Mouse (Mus musculus): ENCODE data around the gene Atg16l2. TPM values are rescaled to one million over a fixed set of nuclear protein-coding genes. Genes with fewer than 3 reads are reported as not detected.

The Atg16l2 gene
- polyA plus RNA-seq, 1 experiment from 2014 or later, result 19.6 TPM

GRCm38 (mm10) chr7:101316591-101317001, 14.5 kb upstream of the Atg16l2 start:
- 33% methylated on average over 6 of the region's 6 CpGs for WGBS
- Histone ChIP-seq H3K27me3 (ENCODE audit: control insufficient read depth, insufficient read depth, low read depth, low read length) (no peaks in the 10 kb centered on the region; the same call in 1 of the 2 replicates), H3K27ac (ENCODE audit: low read length) (no peak overlapping the region; the same call in 1 of the 2 replicates), H3K9ac (ENCODE audit: low read length) (no peak overlapping the region), H3K4me1 (replicated peaks; ENCODE audit: control insufficient read depth, insufficient read depth, low read length) (peaks cover 9% of the 10 kb centered on the region), H3K4me2 (ENCODE audit: low read depth, low read length) (no peak overlapping the region), H3K36me3 (ENCODE audit: control insufficient read depth, insufficient read depth, low read length) (no peaks in the 10 kb centered on the region), H3K4me3 (ENCODE audit: low read length) (no peak overlapping the region), H3K9me3 (ENCODE audit: control insufficient read depth, low read length) (no peaks in the 10 kb centered on the region)
- peak; percentile 53 for ATAC-seq (ENCODE audit: low read depth)

GRCm38 (mm10) chr7:101315699-101316098, 13.6 kb upstream of the Atg16l2 start:
- Histone ChIP-seq H3K27me3 (ENCODE audit: control insufficient read depth, insufficient read depth, low read depth, low read length) (no peaks in the 10 kb centered on the region; the same call in 1 of the 2 replicates), H3K27ac (ENCODE audit: low read length) (no peak overlapping the region), H3K4me3 (ENCODE audit: low read length) (no peak overlapping the region), H3K36me3 (ENCODE audit: control insufficient read depth, insufficient read depth, low read length) (no peaks in the 10 kb centered on the region), H3K4me1 (replicated peaks; ENCODE audit: control insufficient read depth, insufficient read depth, low read length) (peaks cover 13% of the 10 kb centered on the region), H3K9me3 (ENCODE audit: control insufficient read depth, low read length) (no peaks in the 10 kb centered on the region), H3K4me2 (ENCODE audit: low read depth, low read length) (no peak overlapping the region), H3K9ac (ENCODE audit: low read length) (no peak overlapping the region)
- no peak for ATAC-seq (ENCODE audit: low read depth)

DNA sequence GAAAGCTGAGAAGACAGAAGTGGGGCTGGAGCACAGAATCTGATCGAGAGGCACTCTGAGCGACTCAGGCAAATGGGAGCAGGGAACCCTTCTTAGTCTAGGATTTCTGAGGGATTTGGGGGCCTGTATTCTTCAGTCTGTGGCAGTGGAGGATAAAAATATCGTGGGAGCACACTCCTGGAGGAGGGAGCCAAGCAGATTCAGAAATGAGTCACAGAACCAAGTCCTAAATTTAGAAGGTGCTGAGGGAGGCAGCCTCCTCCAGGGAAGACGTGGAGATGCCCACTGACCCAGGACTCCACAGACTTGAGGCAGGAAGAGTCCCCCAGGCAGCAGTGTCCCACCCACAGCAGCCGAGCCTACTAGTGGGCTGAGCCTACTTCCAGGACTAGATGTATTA, 12.3 kb upstream of the Atg16l2 start:
- Histone ChIP-seq H3K9me3 (ENCODE audit: control insufficient read depth, low read length) (no peaks in the 10 kb centered on the region), H3K36me3 (ENCODE audit: control insufficient read depth, insufficient read depth, low read length) (no peaks in the 10 kb centered on the region), H3K9ac (ENCODE audit: low read length) (no peak overlapping the region), H3K27ac (ENCODE audit: low read length) (no peak overlapping the region), H3K4me1 (replicated peaks; ENCODE audit: control insufficient read depth, insufficient read depth, low read length) (peaks cover 8% of the 10 kb centered on the region), H3K4me3 (ENCODE audit: low read length) (no peak overlapping the region), H3K27me3 (ENCODE audit: control insufficient read depth, insufficient read depth, low read depth, low read length) (no peaks in the 10 kb centered on the region), H3K4me2 (ENCODE audit: low read depth, low read length) (no peak overlapping the region)
- no peak for ATAC-seq (ENCODE audit: low read depth)
- WGBS, result 54% methylated on average over 5 of the region's 5 CpGs

- Histone ChIP-seq H3K27ac (ENCODE audit: low read length) (no peak overlapping the region), H3K36me3 (ENCODE audit: control insufficient read depth, insufficient read depth, low read length) (no peaks in the 10 kb centered on the region), H3K9ac (ENCODE audit: low read length) (no peak overlapping the region), H3K4me3 (ENCODE audit: low read length) (no peak overlapping the region), H3K9me3 (ENCODE audit: control insufficient read depth, low read length) (no peaks in the 10 kb centered on the region), H3K27me3 (ENCODE audit: control insufficient read depth, insufficient read depth, low read depth, low read length) (no peaks in the 10 kb centered on the region), H3K4me1 (replicated peaks; ENCODE audit: control insufficient read depth, insufficient read depth, low read length) (peaks cover 8% of the 10 kb centered on the region), H3K4me2 (ENCODE audit: low read depth, low read length) (no peak overlapping the region)
- ATAC-seq (ENCODE audit: low read depth), result no peak
- 57% methylated on average over 3 of the region's 3 CpGs for WGBS
Observed at GRCm38 (mm10) chr7:101313033-101313432, 11.0 kb upstream of the Atg16l2 start.

DNA sequence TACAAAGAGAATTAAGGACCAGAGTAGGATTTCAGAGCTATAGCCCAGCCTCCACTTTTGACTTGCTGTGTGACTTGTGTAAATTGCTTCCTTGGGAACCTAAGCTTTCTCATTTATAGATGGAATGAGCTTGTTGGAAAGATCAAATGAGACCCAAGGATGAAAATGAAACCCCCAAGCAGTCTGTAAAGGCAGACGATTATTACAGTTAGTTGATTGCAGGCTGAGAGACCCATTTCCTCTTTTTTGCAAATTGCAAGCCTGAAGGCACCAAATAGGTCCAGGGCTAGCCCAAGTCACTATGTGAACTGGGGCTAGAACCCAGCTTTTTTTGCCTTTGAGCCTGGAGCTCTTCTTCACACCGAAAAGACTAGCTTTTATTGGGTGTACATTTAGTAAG, 9.0 kb upstream of the Atg16l2 start:
- Histone ChIP-seq H3K4me3 (ENCODE audit: low read length) (peak overlapping the region; percentile 70), H3K9me3 (ENCODE audit: control insufficient read depth, low read length) (no peaks in the 10 kb centered on the region), H3K9ac (ENCODE audit: low read length) (peak overlapping the region; percentile 56), H3K4me2 (ENCODE audit: low read depth, low read length) (peak overlapping the region; percentile 55), H3K27me3 (ENCODE audit: control insufficient read depth, insufficient read depth, low read depth, low read length) (no peaks in the 10 kb centered on the region), H3K36me3 (ENCODE audit: control insufficient read depth, insufficient read depth, low read length) (no peaks in the 10 kb centered on the region), H3K27ac (ENCODE audit: low read length) (no peak overlapping the region), H3K4me1 (replicated peaks; ENCODE audit: control insufficient read depth, insufficient read depth, low read length) (peaks cover 8% of the 10 kb centered on the region)
- no peak for ATAC-seq (ENCODE audit: low read depth)
- WGBS, result 27% methylated on average over 2 of the region's 2 CpGs

GRCm38 (mm10) chr7:101310327-101311028, 8.4 kb upstream of the Atg16l2 start:
- H3K27ac ChIP-seq (ENCODE audit: low read length), result peak overlapping the region; percentile 100
- peak overlapping the region; percentile 70 for H3K4me3 ChIP-seq (ENCODE audit: low read length)
- peaks cover 8% of the 10 kb centered on the region for H3K4me1 ChIP-seq (replicated peaks; ENCODE audit: control insufficient read depth, insufficient read depth, low read length)
- no peaks in the 10 kb centered on the region for H3K36me3 ChIP-seq (ENCODE audit: control insufficient read depth, insufficient read depth, low read length)
- H3K9ac ChIP-seq (ENCODE audit: low read length), result peak overlapping the region; percentile 87
- ATAC-seq (ENCODE audit: low read depth), result peak; percentile 97
- H3K9me3 ChIP-seq (ENCODE audit: control insufficient read depth, low read length), result no peaks in the 10 kb centered on the region
- no peaks in the 10 kb centered on the region for H3K27me3 ChIP-seq (ENCODE audit: control insufficient read depth, insufficient read depth, low read depth, low read length)
- WGBS, result under 1% methylated on average over 43 of the region's 43 CpGs
- peak overlapping the region; percentile 63 for H3K4me2 ChIP-seq (ENCODE audit: low read depth, low read length)

DNA sequence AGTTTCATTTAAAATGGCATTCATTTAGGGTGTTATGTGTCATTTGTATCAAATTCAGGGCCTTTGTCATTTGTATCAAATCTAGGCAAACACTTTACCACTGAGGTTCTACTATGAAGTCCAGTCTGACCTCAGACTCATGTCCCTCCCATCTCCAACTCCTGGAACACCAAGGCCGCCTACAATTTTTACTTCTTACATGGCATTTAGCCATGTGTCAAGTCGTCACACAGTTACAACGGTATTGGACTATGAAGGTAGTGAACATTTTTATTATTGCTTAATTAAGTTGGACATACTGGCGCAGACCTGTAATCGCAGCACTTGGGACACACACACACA, 7.9 kb upstream of the Atg16l2 start:
- no peaks in the 10 kb centered on the region for H3K9me3 ChIP-seq (ENCODE audit: control insufficient read depth, low read length)
- H3K27ac ChIP-seq (ENCODE audit: low read length), result peak overlapping the region; percentile 100
- H3K4me2 ChIP-seq (ENCODE audit: low read depth, low read length), result peak overlapping the region; percentile 63
- ATAC-seq (ENCODE audit: low read depth), result no peak
- H3K4me3 ChIP-seq (ENCODE audit: low read length), result peak overlapping the region; percentile 70
- peak overlapping the region; percentile 87 for H3K9ac ChIP-seq (ENCODE audit: low read length)
- 30% methylated on average over 5 of the region's 5 CpGs for WGBS
- H3K27me3 ChIP-seq (ENCODE audit: control insufficient read depth, insufficient read depth, low read depth, low read length), result no peaks in the 10 kb centered on the region
- H3K36me3 ChIP-seq (ENCODE audit: control insufficient read depth, insufficient read depth, low read length), result no peaks in the 10 kb centered on the region
- peaks cover 8% of the 10 kb centered on the region for H3K4me1 ChIP-seq (replicated peaks; ENCODE audit: control insufficient read depth, insufficient read depth, low read length)

- Histone ChIP-seq H3K27me3 (ENCODE audit: control insufficient read depth, insufficient read depth, low read depth, low read length) (no peaks in the 10 kb centered on the region), H3K27ac (ENCODE audit: low read length) (no peak overlapping the region), H3K4me3 (ENCODE audit: low read length) (no peak overlapping the region), H3K9ac (ENCODE audit: low read length) (no peak overlapping the region), H3K4me1 (replicated peaks; ENCODE audit: control insufficient read depth, insufficient read depth, low read length) (peaks cover 13% of the 10 kb centered on the region), H3K4me2 (ENCODE audit: low read depth, low read length) (no peak overlapping the region), H3K9me3 (ENCODE audit: control insufficient read depth, low read length) (no peaks in the 10 kb centered on the region), H3K36me3 (ENCODE audit: control insufficient read depth, insufficient read depth, low read length) (no peaks in the 10 kb centered on the region)
- 21% methylated on average over 2 of the region's 2 CpGs for WGBS
- no peak for ATAC-seq (ENCODE audit: low read depth)
Observed at GRCm38 (mm10) chr7:101306841-101307240, 4.8 kb upstream of the Atg16l2 start.

DNA sequence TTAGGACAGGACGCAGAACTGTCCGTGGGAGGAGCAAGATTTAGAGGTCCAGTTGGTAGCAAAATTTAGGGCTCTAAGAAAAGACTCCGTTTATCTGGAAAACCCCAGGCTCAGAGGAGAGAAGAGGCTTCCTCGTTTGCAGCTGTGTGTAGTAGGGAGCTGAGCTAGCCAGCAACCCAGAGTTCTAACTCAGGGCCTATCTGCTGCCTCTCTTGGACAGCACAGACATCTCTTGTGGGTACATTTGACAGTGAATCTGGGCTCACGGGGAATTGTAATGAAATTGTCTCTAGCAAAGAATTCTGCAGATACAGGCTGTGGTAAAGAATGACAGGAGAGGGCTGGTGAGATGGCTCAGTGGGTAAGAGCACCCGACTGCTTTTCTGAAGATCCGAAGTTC, 640 bp upstream of the Atg16l2 start:
- 28% methylated on average over 7 of the region's 7 CpGs for WGBS
- peak overlapping the region; percentile 87 for H3K4me2 ChIP-seq (ENCODE audit: low read depth, low read length)
- H3K36me3 ChIP-seq (ENCODE audit: control insufficient read depth, insufficient read depth, low read length), result no peaks in the 10 kb centered on the region
- H3K4me1 ChIP-seq (replicated peaks; ENCODE audit: control insufficient read depth, insufficient read depth, low read length), result peaks cover 12% of the 10 kb centered on the region
- H3K9ac ChIP-seq (ENCODE audit: low read length), result peak overlapping the region; percentile 78; the same call in 1 of the 2 replicates
- 0 out of 2 replicates have a peak, but pooled peaks cover 3% of the 10 kb centered on the region for H3K27me3 ChIP-seq (ENCODE audit: control insufficient read depth, insufficient read depth, low read depth, low read length)
- peak overlapping the region; percentile 37; the same call in 1 of the 2 replicates for H3K27ac ChIP-seq (ENCODE audit: low read length)
- no peak for ATAC-seq (ENCODE audit: low read depth)
- H3K4me3 ChIP-seq (ENCODE audit: low read length), result peak overlapping the region; percentile 71
- H3K9me3 ChIP-seq (ENCODE audit: control insufficient read depth, low read length), result no peaks in the 10 kb centered on the region
